Mouse (Mus musculus): Measurements from ENCODE around the gene Ssr1.

GRCm38 (mm10) chr13:37967052-37967437 is 27.0 kb downstream of the Ssr1 start:
- TF ChIP-seq CTCF (IDR thresholded peaks at IDR 0.05; ENCODE audit: low read depth, low read length): no peak
- TF ChIP-seq POLR2A (IDR thresholded peaks at IDR 0.05; ENCODE audit: insufficient read depth, low read length): no peak

All from ES-Bruce4 (cell line).